Mouse (Mus musculus) heart, postnatal 10 days (tissue): ENCODE data around the gene Vmn2r9. TPM values are rescaled to one million over a fixed set of nuclear protein-coding genes. Genes with fewer than 3 reads are reported as not detected.
A peak's percentile ranks its signal among the peaks of the same experiment; 100 is the strongest.
"Not testable (repeated sequence)": the region's sequence is repeated elsewhere in the genome, so short reads cannot be mapped to it uniquely, and the experiment has no call there.

ENCODE experiments used
- DNase-seq, 2 experiments: peaks; one replicate each; pipeline ENCODE4 v3.0.0; 2021
- intact Hi-C: fragments of 180-260 bp; cut with DNase I; formaldehyde crosslinking; loops from one replicate; pipeline ENCODE4 v1.15.1; 2025
- total RNA-seq, 2 experiments: library from RNA; stranded (reverse); gene quantifications; 2 replicates each; pipeline ENCODE4 v1.2.3; 2021

Vmn2r9 gene
- total RNA-seq, result not detected

DNA sequence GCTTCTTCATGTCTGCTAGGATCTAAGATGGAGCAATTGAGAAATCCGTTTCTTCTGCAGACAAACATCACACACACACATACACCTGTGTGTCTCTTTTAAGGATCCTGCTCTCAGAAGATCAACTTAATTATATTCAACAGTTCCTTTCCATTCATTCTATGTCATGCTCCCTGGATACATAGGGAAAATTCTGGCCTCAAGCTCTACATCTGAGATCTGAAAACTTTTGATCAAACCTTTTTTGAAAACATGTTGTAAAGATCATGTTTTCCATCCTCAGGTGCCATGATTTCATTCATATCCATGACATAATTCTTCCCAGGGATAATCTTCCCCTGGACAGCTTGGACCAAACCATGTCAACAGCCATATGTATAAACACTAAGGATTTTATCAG, at the start of gene Vmn2r9:
Gene Vmn2r9, minus strand, starts transcription at position 101 of the 400 bp plus-strand sequence.
- DNase-seq, intact Hi-C loops: not testable (repeated sequence)

DNA sequence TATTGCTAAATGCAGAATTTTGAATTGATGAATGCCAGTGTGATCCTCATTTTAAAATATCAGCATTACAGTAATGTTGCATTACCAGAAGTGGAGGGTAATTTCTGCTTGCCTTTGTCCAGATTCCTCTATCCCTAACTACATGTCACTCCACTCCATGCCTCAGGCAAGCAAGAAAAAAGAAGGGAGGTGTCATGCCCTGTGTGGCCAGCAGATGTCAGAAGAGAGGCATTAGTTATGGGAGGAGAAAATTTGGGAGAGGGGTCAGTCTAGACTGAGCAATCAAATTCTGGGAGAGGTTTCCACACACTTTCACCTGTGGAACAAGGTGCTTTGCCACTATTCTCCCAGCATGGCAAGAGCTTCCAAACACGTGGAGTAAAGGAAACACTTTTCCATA, 14.3 kb upstream of the Vmn2r9 start:
- DNase-seq, result peak; percentile 2 to 4
- intact Hi-C loops, result not testable (repeated sequence)

DNA sequence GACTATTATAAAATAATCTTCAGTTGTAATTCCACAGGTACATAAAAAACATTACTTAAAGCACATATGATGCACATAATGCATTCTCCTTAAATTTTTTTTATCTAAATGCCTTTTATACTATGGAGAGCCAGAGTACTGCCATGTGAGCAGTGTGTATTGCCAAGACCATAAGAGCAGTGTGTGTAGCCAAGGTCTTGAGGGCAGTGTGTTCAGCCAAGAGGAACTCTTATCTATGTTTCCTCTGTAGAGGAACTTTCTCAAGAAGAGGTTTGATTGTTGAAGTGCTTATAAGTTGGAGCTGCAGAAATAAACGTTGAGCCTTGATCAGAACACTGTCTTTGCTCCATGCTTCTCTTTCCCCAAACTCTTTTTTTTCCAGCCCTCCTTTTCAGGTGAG, 2.9 kb downstream of the Vmn2r9 start:
- intact Hi-C loops, result no loop called here
- no peak for DNase-seq

DNA sequence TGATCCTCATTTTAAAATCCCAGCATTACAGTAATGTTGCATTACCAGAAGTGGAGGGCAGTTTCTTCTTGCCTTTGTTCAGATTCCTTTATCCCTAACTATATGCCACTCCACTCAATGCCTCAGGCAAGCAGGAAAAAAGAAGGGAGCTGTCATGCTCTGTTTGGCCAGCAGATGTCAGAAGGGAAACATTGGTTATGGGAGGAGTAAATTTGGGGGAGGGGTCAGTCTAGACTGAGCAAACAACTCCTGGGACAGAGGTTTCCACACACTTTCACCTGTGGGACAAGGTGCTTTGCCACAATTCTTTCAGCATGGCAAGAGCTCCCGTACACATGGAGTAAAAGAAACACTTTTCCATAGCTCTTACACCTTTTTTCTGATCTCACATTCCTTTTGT, 16.2 kb downstream of the Vmn2r9 start:
- DNase-seq, result peak in 1 of 2 experiments; percentile 13

DNA sequence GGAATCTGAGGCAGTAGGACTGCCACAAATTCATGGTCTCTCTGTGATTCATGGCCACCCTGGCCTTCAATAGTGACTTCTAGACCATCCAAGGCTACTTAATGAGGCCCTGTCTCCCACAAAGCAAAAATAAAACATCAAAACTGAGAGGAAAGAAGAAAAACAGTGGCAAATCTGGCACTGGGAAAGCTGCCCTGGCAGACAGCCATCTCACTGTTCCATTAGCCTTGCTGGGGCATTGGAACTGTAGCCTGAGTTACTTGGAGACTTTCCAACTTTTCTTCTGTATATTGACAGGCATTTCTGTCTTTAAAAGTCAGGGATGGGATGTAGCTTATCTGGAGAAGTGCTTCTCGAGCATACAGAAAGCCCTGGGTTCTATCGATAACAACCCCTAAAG, 29.1 kb downstream of the Vmn2r9 start:
- DNase-seq, result no peak
- intact Hi-C loops, result no loop called here

More for the DNA sequence above, 16.2 kb downstream of the Vmn2r9 start:
- intact Hi-C loops, result loop anchor here (5.0 kb wide), 1 partner anchor 196 kb away; no protein-coding TSS in a partner anchor

DNA sequence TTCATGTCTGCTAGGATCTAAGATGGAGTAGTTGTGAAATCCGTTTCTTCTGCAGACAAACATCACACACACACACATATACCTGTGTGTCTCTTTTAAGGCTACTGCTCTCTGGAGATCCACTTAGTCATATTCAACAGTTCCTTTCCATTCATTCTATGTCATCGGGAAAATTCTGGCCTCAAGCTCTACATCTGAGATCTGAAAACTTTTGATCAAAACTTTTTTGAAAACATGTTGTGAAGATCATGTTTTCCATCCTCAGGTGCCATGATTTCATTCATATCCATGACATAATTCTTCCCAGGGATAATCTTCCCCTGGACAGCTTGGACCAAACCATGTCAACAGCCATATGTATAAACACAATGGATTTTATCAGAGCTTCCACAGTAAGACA, 43.7 kb downstream of the Vmn2r9 start, which contains the start of gene Vmn2r8:
Gene Vmn2r8, minus strand, starts transcription at position 101 of the 400 bp plus-strand sequence.
- DNase-seq, intact Hi-C loops: not testable (repeated sequence)

DNA sequence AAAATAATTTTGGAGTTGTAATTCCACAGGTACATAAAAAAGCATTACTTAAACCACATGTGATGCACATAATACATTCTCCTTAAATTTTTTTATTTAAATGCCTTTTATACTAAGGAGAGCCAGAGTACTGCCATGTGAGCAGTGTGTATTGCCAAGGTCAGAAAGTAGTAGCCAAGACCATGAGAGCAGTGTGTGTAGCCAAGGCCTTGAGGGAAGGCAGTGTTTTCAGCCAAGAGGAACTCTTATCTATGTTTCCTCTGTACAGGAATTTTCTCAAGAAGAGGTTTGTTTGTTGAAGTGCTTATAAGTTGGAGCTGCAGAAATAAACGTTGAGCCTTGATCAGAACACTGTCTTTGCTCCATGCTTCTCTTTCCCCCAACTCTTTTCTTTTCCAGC, 48.8 kb downstream of the Vmn2r9 start:
- DNase-seq, result no peak
- intact Hi-C loops, result no loop called here

DNA sequence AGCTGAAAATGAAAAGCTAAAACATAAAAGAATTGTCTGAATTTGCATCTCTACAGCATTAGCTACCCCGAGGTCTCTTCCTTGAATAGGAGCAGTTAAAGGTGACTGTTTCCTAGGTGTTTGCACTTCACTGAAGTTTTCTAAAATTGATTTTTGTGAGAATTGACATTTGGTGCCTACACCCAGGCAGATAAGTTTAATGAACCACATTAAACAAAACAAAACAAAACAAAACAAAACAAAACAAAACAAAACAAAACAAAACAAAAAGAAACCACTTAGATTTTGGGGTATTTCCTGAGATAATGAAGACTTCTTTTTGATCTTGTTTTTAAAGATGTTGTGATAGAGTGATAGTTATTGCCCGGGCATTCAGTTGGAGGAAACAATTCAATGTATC, 57.1 kb downstream of the Vmn2r9 start, which contains the start of gene Tmed11:
Gene Tmed11, minus strand, starts transcription at position 101 of the 400 bp plus-strand sequence.
- DNase-seq, intact Hi-C loops: not testable (repeated sequence)

DNA sequence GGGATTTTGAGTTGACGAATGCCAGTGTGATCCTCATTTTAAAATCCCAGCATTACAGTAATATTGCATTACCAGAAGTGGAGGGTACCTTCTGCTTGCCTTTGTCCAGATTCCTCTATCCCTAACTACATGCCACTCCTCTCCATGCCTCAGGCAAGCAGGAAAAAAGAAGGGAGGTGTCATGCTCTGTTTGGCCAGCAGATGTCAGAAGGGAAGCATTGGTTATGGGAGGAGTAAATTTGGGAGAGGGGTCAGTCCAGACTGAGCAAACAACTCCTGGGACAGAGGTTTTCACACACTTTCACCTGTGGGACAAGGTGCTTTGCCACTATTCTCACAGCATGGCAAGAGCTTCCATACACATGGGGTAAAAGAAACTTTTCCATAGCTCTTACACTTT, 62.0 kb downstream of the Vmn2r9 start:
- DNase-seq, result peak; percentile 8 to 39
- intact Hi-C loops, result not testable (repeated sequence)

Other genes with a start within 250 kb of the Vmn2r9 start
- 10 to 100 TPM; 35.8 to 37.6 TPM for gene Gak, start 222.8 kb downstream of the Vmn2r9 start, total RNA-seq
- gene Tmem175, start 222.8 kb downstream of the Vmn2r9 start, total RNA-seq, result 10 to 100 TPM; 10.2 to 10.3 TPM
- 10 to 100 TPM; 13.2 to 14.6 TPM for gene Idua, start 192.3 kb downstream of the Vmn2r9 start, total RNA-seq
- gene Dgkq, start 182.9 kb downstream of the Vmn2r9 start, total RNA-seq, result 10 to 100 TPM; 12.8 to 13.4 TPM
- gene Slc26a1, start 177.0 kb downstream of the Vmn2r9 start, total RNA-seq, result under 1 TPM in 1 of 2 experiments, not detected in 1; 0.17 TPM
- 10 to 100 TPM; 18.0 to 24.2 TPM for gene Fgfrl1, start 160.2 kb downstream of the Vmn2r9 start, total RNA-seq
- not detected for gene Rnf212, start 77.6 kb downstream of the Vmn2r9 start, total RNA-seq
- gene Tmed11, start 57.2 kb downstream of the Vmn2r9 start, total RNA-seq, result not detected
- not detected for gene Vmn2r8, start 43.8 kb downstream of the Vmn2r9 start, total RNA-seq
- not detected for gene Vmn2r10, start 153.9 kb upstream of the Vmn2r9 start, total RNA-seq
- gene Vmn2r11, start 207.0 kb upstream of the Vmn2r9 start, total RNA-seq, result not detected
- gene Vmn2r12, start 245.3 kb upstream of the Vmn2r9 start, total RNA-seq, result not detected